Mouse (Mus musculus) testis, adult 2 months (tissue): ENCODE measurements around the gene Clec4f. TPM values are rescaled to one million over a fixed set of nuclear protein-coding genes. Genes with fewer than 3 reads are reported as not detected.
"Not testable (repeated sequence)": the region's sequence is repeated elsewhere in the genome, so short reads cannot be mapped to it uniquely, and the experiment has no call there.

ENCODE experiments used
- H3K27ac ChIP-seq: fragments of 200-500 bp; 2 replicates; pipeline ENCODE4 v1.5.1; 2012; ENCODE audit warnings: low read depth, low read length; ENCODE audit not compliant: control insufficient read depth, insufficient read depth
- H3K27me3 ChIP-seq: fragments of 200-500 bp; 2 replicates; pipeline ENCODE4 v1.6.1; 2012; ENCODE audit warnings: mild to moderate bottlenecking, low read length, moderate library complexity; ENCODE audit not compliant: control insufficient read depth, insufficient read depth
- H3K36me3 ChIP-seq: fragments of 200-500 bp; 2 replicates; pipeline ENCODE4 v1.6.1; 2012; ENCODE audit warnings: mild to moderate bottlenecking, low read length; ENCODE audit not compliant: control insufficient read depth, insufficient read depth
- H3K4me1 ChIP-seq: fragments of 200-500 bp; 2 replicates; pipeline ENCODE4 v1.6.1; 2012; ENCODE audit warnings: low read length; ENCODE audit not compliant: control insufficient read depth, insufficient read depth
- H3K4me3 ChIP-seq: fragments of 200-500 bp; 2 replicates; pipeline ENCODE4 v1.5.1; 2012; ENCODE audit warnings: low read depth, mild to moderate bottlenecking, low read length, moderate library complexity, mixed read lengths; ENCODE audit not compliant: control insufficient read depth
- CTCF ChIP-seq: fragments of 200-500 bp; IDR thresholded peaks from 2 replicates; pipeline ENCODE4 v1.5.1; 2012; ENCODE audit warnings: low read depth, mild to moderate bottlenecking, inconsistent platforms, low read length, moderate library complexity; ENCODE audit not compliant: control insufficient read depth, insufficient read depth, insufficient replicate concordance
- POLR2A ChIP-seq: fragments of 200-500 bp; IDR thresholded peaks from 2 replicates; pipeline ENCODE4 v1.6.1; 2012; ENCODE audit warnings: low read depth, mild to moderate bottlenecking, inconsistent platforms, low read length, moderate library complexity; ENCODE audit not compliant: control insufficient read depth
- polyA plus RNA-seq: library from polyadenylated mRNA; depleted of rRNA; stranded (reverse); fragments of >200 nt; gene quantifications from 2 replicates; pipeline ENCODE4 v1.2.3, GENCODE M21; 2012

Clec4f gene
- polyA plus RNA-seq, 1 experiment = 0.14 TPM

DNA sequence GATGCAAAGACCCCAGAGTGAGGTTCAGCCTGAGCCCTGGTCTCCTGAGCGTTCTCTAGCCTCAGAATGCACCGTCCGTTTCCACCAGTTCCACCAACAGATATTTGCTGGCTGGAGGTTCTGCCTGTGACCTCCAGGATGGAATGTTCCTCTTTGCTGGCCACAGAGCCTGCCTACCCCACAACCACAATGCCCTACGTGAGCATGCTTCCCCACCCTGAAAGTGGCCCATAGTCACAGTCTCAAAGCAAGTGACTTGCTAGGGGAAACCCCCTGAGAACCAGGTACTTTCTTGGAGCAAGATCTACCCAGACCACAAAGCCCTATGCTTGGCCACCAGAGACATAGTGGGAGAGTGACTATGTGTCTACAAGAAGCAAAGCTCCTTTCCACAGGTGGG is 33.4 kb upstream of the Clec4f start:
- peaks cover 9% of the 10 kb centered on the region for H3K4me1 ChIP-seq
- no peak for TF ChIP-seq CTCF
- no peak for TF ChIP-seq POLR2A
- no peak overlapping the region for H3K27ac ChIP-seq
- H3K36me3 ChIP-seq = no peaks in the 10 kb centered on the region
- no peak overlapping the region for H3K4me3 ChIP-seq
- H3K27me3 ChIP-seq = no peaks in the 10 kb centered on the region

- no peak for TF ChIP-seq POLR2A
- TF ChIP-seq CTCF = no peak
- H3K4me3 ChIP-seq = no peak within 1 kb of the TSS
- H3K27ac ChIP-seq = no peak within 1 kb of the TSS
- H3K4me1 ChIP-seq = no peaks in the 10 kb centered on the region
- no peaks in the 10 kb centered on the region for H3K27me3 ChIP-seq
- H3K36me3 ChIP-seq = no peaks in the 10 kb centered on the region
Observed at GRCm38 (mm10) chr6:83677757-83678156, 21.8 kb upstream of the Clec4f start, which contains the start of gene Cd207. TSS of gene Cd207 (minus strand) at chr6:83677857.

GRCm38 (mm10) chr6:83673395-83673794 is 17.4 kb upstream of the Clec4f start:
- Histone ChIP-seq H3K36me3 (no peaks in the 10 kb centered on the region), H3K4me1 (no peaks in the 10 kb centered on the region), H3K27ac (no peak overlapping the region), H3K4me3 (no peak overlapping the region), H3K27me3 (no peaks in the 10 kb centered on the region)
- no peak for TF ChIP-seq POLR2A
- peak; percentile 40; the same call in 1 of the 2 replicates for TF ChIP-seq CTCF

DNA sequence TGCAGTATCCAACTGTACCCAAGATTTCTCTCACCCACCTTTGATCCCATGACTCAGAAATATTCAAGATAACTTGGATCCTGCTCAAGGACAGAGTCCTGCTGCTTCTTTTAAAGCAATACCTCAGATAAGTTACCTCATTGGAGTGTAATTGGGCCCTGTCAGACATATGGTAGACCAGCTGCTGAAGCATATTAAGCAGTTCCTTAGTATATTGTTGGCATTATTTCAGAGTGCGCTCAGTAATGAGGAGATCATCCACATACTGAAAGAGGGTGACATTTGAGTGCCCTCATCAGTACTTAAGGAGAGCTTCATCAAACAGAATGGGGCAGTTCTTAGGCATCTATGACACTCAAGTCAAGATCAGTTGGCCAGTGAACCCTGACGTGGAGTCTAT is 9.0 kb upstream of the Clec4f start:
- no peak overlapping the region for H3K4me3 ChIP-seq
- H3K36me3 ChIP-seq = no peaks in the 10 kb centered on the region
- no peak overlapping the region for H3K27ac ChIP-seq
- no peaks in the 10 kb centered on the region for H3K27me3 ChIP-seq
- no peaks in the 10 kb centered on the region for H3K4me1 ChIP-seq
- TF ChIP-seq CTCF (no peak), POLR2A (no peak)

GRCm38 (mm10) chr6:83660821-83661220 is 4.8 kb upstream of the Clec4f start:
- no peak for TF ChIP-seq CTCF
- no peak for TF ChIP-seq POLR2A

GRCm38 (mm10) chr6:83646715-83647114 is 9.3 kb downstream of the Clec4f start:
- H3K27ac ChIP-seq = no peak overlapping the region
- H3K4me1 ChIP-seq = no peaks in the 10 kb centered on the region
- H3K27me3 ChIP-seq = no peaks in the 10 kb centered on the region
- TF ChIP-seq CTCF = no peak
- no peak for TF ChIP-seq POLR2A
- no peak overlapping the region for H3K4me3 ChIP-seq
- H3K36me3 ChIP-seq = no peaks in the 10 kb centered on the region

More at GRCm38 (mm10) chr6:83660821-83661220, 4.8 kb upstream of the Clec4f start:
- H3K36me3 ChIP-seq = no peaks in the 10 kb centered on the region
- no peaks in the 10 kb centered on the region for H3K27me3 ChIP-seq
- H3K4me1 ChIP-seq = no peaks in the 10 kb centered on the region
- no peak overlapping the region for H3K4me3 ChIP-seq
- H3K27ac ChIP-seq = no peak overlapping the region

GRCm38 (mm10) chr6:83635329-83635728 is 20.7 kb downstream of the Clec4f start:
- H3K4me1 ChIP-seq = no peaks in the 10 kb centered on the region
- no peak overlapping the region for H3K4me3 ChIP-seq
- H3K27ac ChIP-seq = no peak overlapping the region

DNA sequence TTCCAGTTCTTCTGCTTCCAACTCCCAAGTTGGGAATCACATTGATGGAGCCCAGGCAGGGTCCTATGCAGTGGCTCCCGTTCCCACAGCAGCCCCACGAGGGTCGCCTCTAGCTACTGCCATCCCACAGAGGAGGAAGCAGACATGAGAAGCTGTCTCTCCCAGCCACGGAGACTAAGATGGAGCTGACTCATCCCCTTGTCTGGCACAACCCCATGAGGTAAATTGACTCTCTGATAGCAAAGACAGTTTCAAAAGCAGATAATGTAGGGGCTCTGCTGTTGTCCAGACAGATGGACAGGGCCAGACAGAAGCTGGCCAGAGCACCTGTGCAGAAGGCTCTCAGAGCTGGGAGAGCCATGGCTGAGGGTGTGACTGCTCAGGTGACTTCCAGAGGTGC is 21.4 kb downstream of the Clec4f start:
- H3K27me3 ChIP-seq, H3K4me1 ChIP-seq, H3K27ac ChIP-seq, H3K36me3 ChIP-seq, H3K4me3 ChIP-seq: not testable (repeated sequence)

More at GRCm38 (mm10) chr6:83635329-83635728, 20.7 kb downstream of the Clec4f start:
- TF ChIP-seq CTCF (peak; percentile 63; the same call in 1 of the 2 replicates), POLR2A (no peak)
- Histone ChIP-seq H3K27me3 (no peaks in the 10 kb centered on the region), H3K36me3 (no peaks in the 10 kb centered on the region)

GRCm38 (mm10) chr6:83634106-83634505 is 21.9 kb downstream of the Clec4f start:
- H3K36me3 ChIP-seq, H3K4me1 ChIP-seq: not testable (repeated sequence)

More at GRCm38 (mm10) chr6:83634106-83634505, 21.9 kb downstream of the Clec4f start:
- H3K4me3 ChIP-seq, H3K27ac ChIP-seq, H3K27me3 ChIP-seq: not testable (repeated sequence)
